Mouse (Mus musculus) ES-E14 (cell line): ENCODE data around the gene Donson. TPM values are rescaled to one million over a fixed set of nuclear protein-coding genes. Genes with fewer than 3 reads are reported as not detected.

Source experiments
- DNase-seq: peaks from one replicate; pipeline ENCODE4 v3.0.0-alpha.2; 2013; ENCODE audit warnings: low read depth, low spot score
- H3K27ac ChIP-seq: 2 replicates; pipeline ENCODE4 v1.5.1; 2012; ENCODE audit warnings: low read depth, mild to moderate bottlenecking, low read length, moderate library complexity, mixed read lengths; ENCODE audit not compliant: poor library complexity, insufficient read depth, severe bottlenecking
- H3K36me3 ChIP-seq: 2 replicates; pipeline ENCODE4 v1.6.1; 2012; ENCODE audit warnings: mild to moderate bottlenecking, low read length, moderate library complexity, mixed read lengths; ENCODE audit not compliant: control insufficient read depth, poor library complexity, insufficient read depth, severe bottlenecking
- H3K4me1 ChIP-seq, 2 experiments: fragments of 150-350 bp in 1 of 2; sonication (generic) in 1 of 2; 2 replicates each; pipeline ENCODE4 v1.6.1; 2012; ENCODE audit warnings: low read length in 2 of 2, mild to moderate bottlenecking in 1 of 2, mixed read lengths in 1 of 2; ENCODE audit not compliant: control insufficient read depth in 2 of 2, insufficient read depth in 2 of 2, poor library complexity in 1 of 2
- H3K4me3 ChIP-seq, 2 experiments: fragments of 150-350 bp in 1 of 2; sonication (generic) in 1 of 2; 2 replicates each; pipeline ENCODE4 v1.5.1; 2012; ENCODE audit warnings: low read length in 2 of 2, low read depth in 1 of 2, mild to moderate bottlenecking in 1 of 2, mixed read lengths in 1 of 2; ENCODE audit not compliant: insufficient read depth in 1 of 2, poor library complexity in 1 of 2, severe bottlenecking in 1 of 2
- H3K9ac ChIP-seq: 2 replicates; pipeline ENCODE4 v1.6.1; 2012; ENCODE audit warnings: low read depth, mild to moderate bottlenecking, low read length, mixed read lengths; ENCODE audit not compliant: poor library complexity, insufficient read depth, severe bottlenecking
- H3K9me3 ChIP-seq: fragments of 150-350 bp; sonication (generic); 2 replicates; pipeline ENCODE4 v1.6.1; 2012; ENCODE audit warnings: low read depth, mild to moderate bottlenecking, low read length; ENCODE audit not compliant: control insufficient read depth, insufficient read depth
- CHD2 ChIP-seq: IDR thresholded peaks from 2 replicates; pipeline ENCODE4 v1.6.1; 2014; ENCODE audit warnings: mild to moderate bottlenecking, low read depth, low read length, inconsistent platforms
- HCFC1 ChIP-seq: IDR thresholded peaks from 2 replicates; pipeline ENCODE4 v1.6.1; 2012; ENCODE audit warnings: low read length, inconsistent platforms, borderline replicate concordance; ENCODE audit not compliant: insufficient read depth
- MAFK ChIP-seq: IDR thresholded peaks from 2 replicates; pipeline ENCODE4 v1.6.1; 2014; ENCODE audit warnings: mild to moderate bottlenecking, low read depth, low read length, inconsistent platforms; ENCODE audit not compliant: insufficient read depth
- ZC3H11A ChIP-seq: IDR thresholded peaks from 2 replicates; pipeline ENCODE4 v1.6.1; 2012; ENCODE audit warnings: low read depth, mild to moderate bottlenecking, inconsistent platforms, low read length, borderline replicate concordance
- ZNF384 ChIP-seq: IDR thresholded peaks from 2 replicates; pipeline ENCODE4 v1.6.1; 2012; ENCODE audit warnings: low read depth, low read length, inconsistent platforms
- in situ Hi-C, 2 experiments: fragments of 600-800 bp; cut with MboI; formaldehyde crosslinking; loops; one replicate each; pipeline ENCODE4 v1.15.1; 2025; ENCODE audit warnings: low sequenced_read_pairs in 2 of 2, inconsistent platforms in 1 of 2; ENCODE audit not compliant: unreplicated experiment in 2 of 2
- total RNA-seq: library from RNA; depleted of rRNA; stranded (reverse); fragments of 300-350 nt; gene quantifications from 2 replicates; pipeline ENCODE4 v1.2.3, GENCODE M21; 2012

The Donson gene
- total RNA-seq, 1 experiment: 38.8 TPM

DNA sequence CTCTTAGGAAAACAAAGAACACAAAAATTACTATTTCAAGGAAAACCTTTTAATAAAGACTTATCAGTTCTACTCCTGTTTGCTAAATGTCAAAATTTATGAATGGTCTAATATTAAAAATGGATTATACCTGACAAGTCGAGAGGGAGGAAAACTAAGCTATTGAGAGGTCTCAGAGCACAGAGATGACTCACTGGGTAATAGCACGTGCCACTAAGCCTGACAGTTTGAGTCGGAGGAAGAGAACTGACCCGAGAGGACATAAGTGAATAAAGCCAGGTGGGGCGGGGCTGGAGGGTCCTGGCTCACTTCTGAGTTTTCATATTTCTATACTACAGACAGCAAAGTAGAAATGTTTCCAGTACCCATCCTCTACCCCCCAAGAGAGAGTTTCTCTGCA lies 2.2 kb downstream of the Donson start:
- no peaks in the 10 kb centered on the region for H3K9me3 ChIP-seq
- TF ChIP-seq HCFC1: no peak
- TF ChIP-seq ZNF384: no peak
- TF ChIP-seq MAFK: no peak
- TF ChIP-seq ZC3H11A: no peak
- TF ChIP-seq CHD2: no peak
- H3K9ac ChIP-seq: no peak overlapping the region
- H3K36me3 ChIP-seq: peaks cover 24% of the 10 kb centered on the region
- no peak overlapping the region for H3K4me3 ChIP-seq
- H3K4me1 ChIP-seq: 0 out of 4 replicates have a peak, but pooled peaks cover 0 to 2% of the 10 kb centered on the region in 2 experiments
- in situ Hi-C loops: no loop called here
- no peak for DNase-seq
- H3K27ac ChIP-seq: no peak overlapping the region

DNA sequence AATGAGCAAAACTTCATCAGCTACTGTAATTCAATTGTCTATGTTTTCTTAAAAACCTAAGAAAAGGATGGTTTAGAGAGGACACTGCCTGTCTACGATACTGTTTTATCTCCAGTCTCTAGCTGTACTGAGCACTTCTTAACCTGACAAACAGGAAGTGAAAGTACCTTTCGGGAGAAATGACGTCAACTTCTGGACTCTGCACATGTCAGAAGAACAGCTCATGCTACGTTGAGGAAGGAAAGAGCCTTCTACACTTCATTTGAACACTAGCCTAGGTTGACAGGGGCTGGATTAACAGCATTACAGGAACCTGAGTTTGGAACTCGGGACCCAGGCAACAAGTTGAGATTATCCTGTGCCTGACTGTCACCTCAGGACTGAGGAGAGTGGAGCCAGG lies 3.0 kb downstream of the Donson start:
- in situ Hi-C loops: no loop called here
- H3K27ac ChIP-seq: no peak overlapping the region
- H3K9me3 ChIP-seq: no peaks in the 10 kb centered on the region
- no peak for DNase-seq
- H3K4me1 ChIP-seq: 0 out of 4 replicates have a peak, but pooled peaks cover 0 to 2% of the 10 kb centered on the region in 2 experiments
- H3K36me3 ChIP-seq: peaks cover 30% of the 10 kb centered on the region
- TF ChIP-seq ZC3H11A (no peak), ZNF384 (no peak), MAFK (no peak), HCFC1 (no peak), CHD2 (no peak)
- H3K4me3 ChIP-seq: no peak overlapping the region
- no peak overlapping the region for H3K9ac ChIP-seq

DNA sequence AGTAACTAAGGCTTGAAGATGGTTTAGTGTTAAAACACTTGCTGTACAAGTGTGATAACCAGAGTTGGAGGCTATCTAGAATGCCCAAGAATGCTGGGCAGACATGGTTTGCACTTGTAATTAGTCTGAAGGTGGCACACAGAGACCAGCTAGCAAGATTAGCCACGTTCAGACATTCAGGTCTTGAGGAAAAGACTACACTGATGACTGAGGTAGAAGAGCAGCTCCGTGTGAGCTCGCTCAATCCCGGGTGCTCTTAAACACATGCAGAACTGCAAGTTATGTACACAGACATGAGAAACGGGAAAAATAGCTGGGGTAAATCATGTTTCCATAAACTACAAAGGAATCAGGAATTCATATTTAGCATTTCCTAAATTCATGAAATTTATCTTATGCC lies 7.9 kb downstream of the Donson start:
- in situ Hi-C loops: no loop called here
- no peak overlapping the region for H3K27ac ChIP-seq
- TF ChIP-seq CHD2 (no peak), MAFK (no peak), ZC3H11A (no peak), HCFC1 (no peak), ZNF384 (no peak)
- no peaks in the 10 kb centered on the region for H3K4me1 ChIP-seq
- no peak overlapping the region for H3K9ac ChIP-seq
- no peaks in the 10 kb centered on the region for H3K9me3 ChIP-seq
- no peak for DNase-seq
- H3K4me3 ChIP-seq: no peak overlapping the region
- peaks cover 42% of the 10 kb centered on the region for H3K36me3 ChIP-seq

GRCm38 (mm10) chr16:91678147-91678911 lies 10.2 kb downstream of the Donson start:
- no peak overlapping the region for H3K4me3 ChIP-seq
- no peak for DNase-seq
- in situ Hi-C loops: no loop called here
- H3K9me3 ChIP-seq: no peaks in the 10 kb centered on the region
- TF ChIP-seq CHD2: no peak
- TF ChIP-seq ZC3H11A: no peak
- TF ChIP-seq ZNF384: no peak
- no peak for TF ChIP-seq HCFC1
- no peak for TF ChIP-seq MAFK
- H3K36me3 ChIP-seq: peaks cover 34% of the 10 kb centered on the region
- H3K27ac ChIP-seq: no peak overlapping the region
- no peaks in the 10 kb centered on the region for H3K4me1 ChIP-seq
- no peak overlapping the region for H3K9ac ChIP-seq
